Mouse (Mus musculus): Measurements from ENCODE around the gene Hoxd11. TPM values are rescaled to one million over a fixed set of nuclear protein-coding genes. Genes with fewer than 3 reads are reported as not detected.

The Hoxd11 gene
- polyA plus RNA-seq, 1 experiment from 2014 or later, result 0.90 TPM

- H3K9ac ChIP-seq, result no peak overlapping the region
- peak overlapping the region; percentile 87; the same call in 1 of the 2 replicates for H3K4me2 ChIP-seq
- H3K27ac ChIP-seq, result no peak overlapping the region
- no peaks in the 10 kb centered on the region for H3K9me3 ChIP-seq
- ATAC-seq (ENCODE audit: insufficient read depth, low FRiP score, low read depth), result no peak
- peaks cover 13% of the 10 kb centered on the region for H3K4me1 ChIP-seq
- 5% methylated on average over 26 of the region's 26 CpGs for WGBS
- peaks cover 90% of the 10 kb centered on the region for H3K27me3 ChIP-seq (replicated peaks)
- no peak overlapping the region for H3K4me3 ChIP-seq (replicated peaks)
- no peaks in the 10 kb centered on the region for H3K36me3 ChIP-seq
Observed at GRCm38 (mm10) chr2:74703720-74704392, 24.5 kb downstream of the Hoxd11 start.

- Histone ChIP-seq H3K4me1 (peaks cover 13% of the 10 kb centered on the region), H3K9ac (peak within 1 kb of the TSS; percentile 16), H3K9me3 (no peaks in the 10 kb centered on the region), H3K27ac (peak within 1 kb of the TSS; percentile 18; the same call in 1 of the 2 replicates), H3K36me3 (no peaks in the 10 kb centered on the region), H3K27me3 (replicated peaks) (peaks cover 90% of the 10 kb centered on the region), H3K4me3 (replicated peaks) (peak within 1 kb of the TSS; percentile 44), H3K4me2 (peak within 1 kb of the TSS; percentile 87)
- WGBS, result under 1% methylated on average over 46 of the region's 52 CpGs
- ATAC-seq (ENCODE audit: insufficient read depth, low FRiP score, low read depth), result no peak
Observed at GRCm38 (mm10) chr2:74704393-74704998, 25.1 kb downstream of the Hoxd11 start, which contains the start of gene Hoxd8. Gene Hoxd8, plus strand, starts transcription at chr2:74704615.

- H3K9ac ChIP-seq, result peak overlapping the region; percentile 16
- under 1% methylated on average over 46 of the region's 66 CpGs for WGBS
- no peaks in the 10 kb centered on the region for H3K36me3 ChIP-seq
- no peaks in the 10 kb centered on the region for H3K9me3 ChIP-seq
- H3K27me3 ChIP-seq (replicated peaks), result peaks cover 90% of the 10 kb centered on the region
- peaks cover 13% of the 10 kb centered on the region for H3K4me1 ChIP-seq
- peak overlapping the region; percentile 44 for H3K4me3 ChIP-seq (replicated peaks)
- peak overlapping the region; percentile 87 for H3K4me2 ChIP-seq
- no peak for ATAC-seq (ENCODE audit: insufficient read depth, low FRiP score, low read depth)
- peak overlapping the region; percentile 18; the same call in 1 of the 2 replicates for H3K27ac ChIP-seq
Observed at GRCm38 (mm10) chr2:74704999-74705466, 25.7 kb downstream of the Hoxd11 start.

- Histone ChIP-seq H3K4me3 (replicated peaks) (peak overlapping the region; percentile 44), H3K9me3 (no peaks in the 10 kb centered on the region), H3K36me3 (no peaks in the 10 kb centered on the region), H3K4me2 (peak overlapping the region; percentile 87), H3K27me3 (replicated peaks) (peaks cover 90% of the 10 kb centered on the region), H3K9ac (0 out of 2 replicates have a peak overlapping the region, but pooled peaks have one; percentile 16), H3K27ac (peak overlapping the region; percentile 18; the same call in 1 of the 2 replicates), H3K4me1 (peaks cover 13% of the 10 kb centered on the region)
- WGBS, result under 1% methylated on average over 75 of the region's 85 CpGs
- ATAC-seq (ENCODE audit: insufficient read depth, low FRiP score, low read depth), result no peak
Observed at GRCm38 (mm10) chr2:74705467-74706089, 26.2 kb downstream of the Hoxd11 start.

- Histone ChIP-seq H3K27ac (no peak overlapping the region), H3K36me3 (no peaks in the 10 kb centered on the region), H3K4me1 (peaks cover 13% of the 10 kb centered on the region), H3K9me3 (no peaks in the 10 kb centered on the region), H3K4me3 (replicated peaks) (peak overlapping the region; percentile 44; the same call in 1 of the 2 replicates), H3K9ac (no peak overlapping the region), H3K27me3 (replicated peaks) (peaks cover 88% of the 10 kb centered on the region), H3K4me2 (no peak overlapping the region)
- no peak for ATAC-seq (ENCODE audit: insufficient read depth, low FRiP score, low read depth)
- 3% methylated on average over 13 of the region's 13 CpGs for WGBS
Observed at GRCm38 (mm10) chr2:74706393-74706960, 27.1 kb downstream of the Hoxd11 start.

GRCm38 (mm10) chr2:74707599-74707998, 28.2 kb downstream of the Hoxd11 start:
- peaks cover 94% of the 10 kb centered on the region for H3K27me3 ChIP-seq (replicated peaks)
- WGBS, result 23% methylated on average over 7 of the region's 7 CpGs
- peaks cover 20% of the 10 kb centered on the region for H3K4me1 ChIP-seq

GRCm38 (mm10) chr2:74708676-74709075, 29.3 kb downstream of the Hoxd11 start:
- no peak for ATAC-seq (ENCODE audit: insufficient read depth, low FRiP score, low read depth)
- peaks cover 20% of the 10 kb centered on the region for H3K4me1 ChIP-seq
- no peak overlapping the region for H3K9ac ChIP-seq
- no peak overlapping the region for H3K4me2 ChIP-seq
- 21% methylated on average over 4 of the region's 4 CpGs for WGBS
- no peaks in the 10 kb centered on the region for H3K9me3 ChIP-seq
- no peak overlapping the region for H3K27ac ChIP-seq
- peaks cover 94% of the 10 kb centered on the region for H3K27me3 ChIP-seq (replicated peaks)
- no peaks in the 10 kb centered on the region for H3K36me3 ChIP-seq
- no peak overlapping the region for H3K4me3 ChIP-seq (replicated peaks)

More at GRCm38 (mm10) chr2:74707599-74707998, 28.2 kb downstream of the Hoxd11 start:
- no peaks in the 10 kb centered on the region for H3K9me3 ChIP-seq
- H3K9ac ChIP-seq, result no peak overlapping the region
- no peak overlapping the region for H3K4me2 ChIP-seq
- no peak overlapping the region for H3K27ac ChIP-seq
- no peak for ATAC-seq (ENCODE audit: insufficient read depth, low FRiP score, low read depth)
- no peak overlapping the region for H3K4me3 ChIP-seq (replicated peaks)
- H3K36me3 ChIP-seq, result no peaks in the 10 kb centered on the region

GRCm38 (mm10) chr2:74709465-74710419, 30.4 kb downstream of the Hoxd11 start:
- Histone ChIP-seq H3K9me3 (no peaks in the 10 kb centered on the region), H3K36me3 (no peaks in the 10 kb centered on the region), H3K4me3 (replicated peaks) (no peak overlapping the region), H3K27ac (no peak overlapping the region), H3K4me1 (peaks cover 17% of the 10 kb centered on the region), H3K4me2 (no peak overlapping the region), H3K9ac (no peak overlapping the region), H3K27me3 (replicated peaks) (peaks cover 94% of the 10 kb centered on the region)
- 14% methylated on average over 5 of the region's 5 CpGs for WGBS
- no peak for ATAC-seq (ENCODE audit: insufficient read depth, low FRiP score, low read depth)

- ATAC-seq (ENCODE audit: insufficient read depth, low FRiP score, low read depth), result no peak
- no peaks in the 10 kb centered on the region for H3K36me3 ChIP-seq
- peak overlapping the region; percentile 10; the same call in 1 of the 2 replicates for H3K4me2 ChIP-seq
- H3K9me3 ChIP-seq, result no peaks in the 10 kb centered on the region
- H3K4me3 ChIP-seq (replicated peaks), result no peak overlapping the region; the same call in 1 of the 2 replicates
- 3% methylated on average over 16 of the region's 16 CpGs for WGBS
- no peak overlapping the region for H3K9ac ChIP-seq
- H3K27me3 ChIP-seq (replicated peaks), result peaks cover 94% of the 10 kb centered on the region
- H3K4me1 ChIP-seq, result peaks cover 9% of the 10 kb centered on the region
- no peak overlapping the region for H3K27ac ChIP-seq
Observed at GRCm38 (mm10) chr2:74710929-74711543, 31.7 kb downstream of the Hoxd11 start.

- Histone ChIP-seq H3K27me3 (replicated peaks) (peaks cover 94% of the 10 kb centered on the region), H3K4me3 (replicated peaks) (peak within 1 kb of the TSS; percentile 38), H3K9me3 (no peaks in the 10 kb centered on the region), H3K36me3 (no peaks in the 10 kb centered on the region), H3K9ac (no peak within 1 kb of the TSS), H3K4me1 (peaks cover 9% of the 10 kb centered on the region), H3K4me2 (peak within 1 kb of the TSS; percentile 46), H3K27ac (no peak within 1 kb of the TSS)
- WGBS, result under 1% methylated on average over 65 of the region's 65 CpGs
- no peak for ATAC-seq (ENCODE audit: insufficient read depth, low FRiP score, low read depth)
Observed at GRCm38 (mm10) chr2:74711721-74712621, 32.6 kb downstream of the Hoxd11 start, which contains the start of the genes Hoxd3 and Hoxd4. Gene Hoxd3, plus strand, starts transcription at chr2:74711927. Gene Hoxd4, plus strand, starts transcription at chr2:74711929.

All from stomach, embryonic 15.5 days (tissue).